Mouse (Mus musculus): ENCODE measurements around the gene Yipf6.
"Not testable (repeated sequence)": the region's sequence is repeated elsewhere in the genome, so short reads cannot be mapped to it uniquely, and the experiment has no call there.

Yipf6 gene

DNA sequence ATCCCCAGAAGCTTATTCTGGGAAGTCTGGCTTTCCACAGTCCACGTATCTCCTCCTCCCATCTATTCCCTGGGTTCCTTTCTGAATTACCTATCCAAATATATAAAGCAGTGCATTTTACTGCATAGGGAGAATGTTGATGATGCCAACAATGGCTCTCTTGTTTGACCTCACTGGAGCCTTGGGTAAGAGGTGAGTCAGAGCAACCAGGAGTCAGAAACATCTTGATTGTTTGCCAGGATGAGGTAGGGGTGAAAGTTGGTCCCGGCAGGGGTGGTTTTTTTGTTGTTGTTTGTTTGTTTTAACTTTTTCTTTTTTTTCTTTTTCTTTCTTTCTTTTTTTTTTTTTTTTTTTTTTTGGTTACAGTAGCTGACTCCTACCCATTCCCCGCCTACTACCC is at the start of gene Yipf6:
TSS of gene Yipf6 (plus strand) at position 216 of the 400 bp plus-strand sequence.
- DNase-seq (ENCODE audit: low read depth, low spot score): no peak

- DNase-seq (ENCODE audit: low read depth, low spot score): no peak
These were observed 46.1 kb upstream of the Yipf6 start for GRCm38 (mm10) chrX:98890072-98890405.

GRCm38 (mm10) chrX:98890406-98891116 is 45.6 kb upstream of the Yipf6 start, which contains the start of gene Ophn1:
TSS of gene Ophn1 (minus strand) at chrX:98891025.
- no peak for DNase-seq (ENCODE audit: low read depth, low spot score)

DNA sequence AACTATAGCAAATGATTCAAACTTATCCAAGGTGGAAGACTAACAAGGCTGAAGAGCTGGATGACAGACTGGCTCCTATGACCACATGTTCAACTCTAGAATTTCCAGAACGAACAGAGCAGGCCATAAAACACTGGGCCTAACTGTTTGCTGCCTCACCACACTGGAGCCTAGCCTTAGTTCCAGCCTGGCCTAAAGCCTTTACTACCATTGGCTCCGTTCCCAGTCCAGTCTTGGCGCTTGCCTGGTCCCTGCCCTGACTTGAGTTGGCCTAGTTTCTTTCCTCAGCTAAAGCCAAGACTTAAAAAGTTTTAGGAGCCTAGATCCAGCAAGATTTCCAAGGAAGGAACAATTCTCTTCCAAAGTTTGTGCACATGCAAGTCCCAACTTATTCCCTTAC is 37.8 kb upstream of the Yipf6 start:
- no peak for DNase-seq (ENCODE audit: low read depth, low spot score)

DNA sequence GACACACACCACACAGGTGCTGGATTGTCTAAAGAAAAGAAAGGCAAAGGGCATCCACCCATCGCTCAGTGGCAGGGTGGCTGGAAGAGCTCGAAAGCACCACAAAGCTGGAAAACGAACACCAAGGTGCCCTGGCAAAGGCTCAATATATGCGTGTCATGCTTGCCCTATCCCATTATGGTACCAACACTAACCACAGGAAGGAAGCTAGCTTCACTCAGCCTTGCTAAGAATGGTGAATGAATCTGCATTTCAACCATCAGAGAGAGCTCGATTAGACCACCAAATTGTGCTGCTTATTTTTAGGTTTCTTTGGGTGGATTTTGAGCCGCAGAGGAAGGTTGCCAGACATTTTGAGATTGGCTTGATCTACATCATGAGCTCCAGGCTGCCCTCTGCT is 31.9 kb upstream of the Yipf6 start:
- no peak for DNase-seq (ENCODE audit: low read depth, low spot score)

GRCm38 (mm10) chrX:98908910-98909309 is 27.2 kb upstream of the Yipf6 start:
- DNase-seq (ENCODE audit: low read depth, low spot score): no peak

DNA sequence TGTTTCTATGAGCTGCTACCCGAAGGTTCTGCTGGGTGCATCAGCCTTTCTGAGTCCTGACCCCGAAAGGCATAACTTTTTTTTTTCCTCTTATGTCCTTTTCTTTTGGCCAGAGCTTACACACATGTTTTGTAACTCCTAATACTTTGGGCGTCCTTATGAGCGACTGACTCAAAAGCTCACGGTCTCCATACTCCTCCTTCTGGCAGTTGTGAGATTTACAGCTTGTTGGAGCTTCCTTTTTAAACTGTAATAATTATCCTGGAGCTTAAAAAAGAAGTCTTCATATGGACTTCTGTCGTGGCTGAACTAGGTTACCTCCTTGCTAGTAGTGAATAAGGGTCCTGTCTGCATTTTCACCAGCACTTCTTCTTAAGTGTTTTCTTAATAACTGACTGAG is 16.7 kb upstream of the Yipf6 start:
- no peak for DNase-seq (ENCODE audit: low read depth, low spot score)

DNA sequence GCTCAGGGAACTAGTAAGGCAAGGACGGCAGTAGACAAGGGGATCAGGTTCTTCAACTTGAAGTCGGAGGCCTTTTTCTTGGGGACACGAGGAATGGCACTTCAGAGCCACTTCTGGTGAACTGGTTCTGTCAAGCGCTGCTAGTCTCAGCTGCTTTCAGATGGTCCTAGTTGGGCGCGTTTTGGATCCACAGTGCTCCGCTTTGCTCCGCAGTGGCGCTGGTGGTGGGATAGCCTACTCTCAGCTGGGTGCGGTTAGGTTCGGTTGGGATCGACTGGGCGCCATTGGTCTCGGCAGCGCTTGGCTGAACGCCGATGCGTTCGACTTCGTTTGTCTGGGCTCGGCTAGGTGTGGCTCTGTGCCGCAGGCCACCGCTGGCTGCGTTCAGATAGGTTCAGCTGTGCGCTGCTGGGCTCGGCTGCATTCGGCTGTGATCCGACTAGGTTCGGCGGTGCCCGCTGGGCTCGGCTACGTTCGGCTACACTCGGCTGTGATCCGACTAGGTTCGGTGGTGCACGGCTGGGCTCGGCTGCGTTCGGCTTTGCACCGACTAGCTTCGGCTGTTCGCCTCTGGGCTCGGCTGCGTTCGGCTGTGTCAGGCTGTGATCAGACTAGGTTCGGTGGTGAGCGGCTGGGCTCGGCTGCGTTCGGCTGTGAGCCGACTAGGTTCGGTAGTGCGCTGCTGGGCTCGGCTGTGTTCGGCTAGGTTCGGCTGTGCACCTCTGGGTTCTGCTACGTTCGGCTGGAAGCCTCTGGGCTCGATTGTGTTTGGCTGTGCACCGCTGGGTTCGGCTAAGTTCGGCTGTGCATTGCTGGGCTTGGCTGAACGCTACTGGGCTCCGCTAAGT is 815 bp downstream of the Yipf6 start:
- DNase-seq (ENCODE audit: low read depth, low spot score): peak; percentile 65

DNA sequence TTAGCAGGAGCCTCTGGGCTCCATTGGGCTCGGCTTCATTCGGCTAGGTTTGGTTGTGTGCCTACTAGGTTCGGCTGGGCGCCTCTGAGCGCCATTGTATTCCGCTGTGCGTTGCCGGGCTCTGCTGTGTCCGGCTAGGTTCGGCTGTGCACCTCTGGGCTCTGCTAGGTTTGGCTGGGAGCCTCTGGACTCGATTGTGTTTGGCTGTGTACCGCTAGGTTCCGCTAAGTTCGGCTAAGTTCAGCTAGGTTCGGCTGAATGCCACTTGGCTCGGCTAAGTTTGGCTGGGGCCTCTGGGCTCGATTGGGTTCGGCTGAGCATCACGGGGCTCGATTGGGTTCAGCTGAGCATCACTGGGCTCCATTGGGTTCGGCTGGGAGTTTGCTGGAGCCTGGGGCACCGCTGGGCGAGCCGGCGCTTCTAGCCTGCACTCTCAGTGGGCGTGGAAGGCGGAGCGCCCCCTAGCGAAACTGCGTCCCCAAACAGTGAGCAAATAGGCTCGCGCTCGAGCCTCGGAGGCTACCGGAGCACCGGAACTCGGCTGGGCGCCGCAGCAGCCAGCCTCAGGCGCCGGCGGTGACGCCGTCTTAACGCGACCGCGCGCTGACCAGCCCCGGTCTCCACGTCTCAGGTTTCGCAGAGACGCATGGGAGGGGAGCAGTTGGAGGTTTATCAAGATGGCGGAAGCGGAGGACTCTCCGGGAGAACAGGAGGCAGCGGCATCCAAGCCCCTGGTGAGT is 1.6 kb downstream of the Yipf6 start:
- peak; percentile 81 for DNase-seq (ENCODE audit: low read depth, low spot score)

- DNase-seq (ENCODE audit: low read depth, low spot score): peak; percentile 22
These were observed 17.8 kb downstream of the Yipf6 start for GRCm38 (mm10) chrX:98953941-98954340.

GRCm38 (mm10) chrX:98958287-98958686 is 22.2 kb downstream of the Yipf6 start:
- no peak for DNase-seq (ENCODE audit: low read depth, low spot score)

GRCm38 (mm10) chrX:98959050-98959449 is 22.9 kb downstream of the Yipf6 start:
- no peak for DNase-seq (ENCODE audit: low read depth, low spot score)

DNA sequence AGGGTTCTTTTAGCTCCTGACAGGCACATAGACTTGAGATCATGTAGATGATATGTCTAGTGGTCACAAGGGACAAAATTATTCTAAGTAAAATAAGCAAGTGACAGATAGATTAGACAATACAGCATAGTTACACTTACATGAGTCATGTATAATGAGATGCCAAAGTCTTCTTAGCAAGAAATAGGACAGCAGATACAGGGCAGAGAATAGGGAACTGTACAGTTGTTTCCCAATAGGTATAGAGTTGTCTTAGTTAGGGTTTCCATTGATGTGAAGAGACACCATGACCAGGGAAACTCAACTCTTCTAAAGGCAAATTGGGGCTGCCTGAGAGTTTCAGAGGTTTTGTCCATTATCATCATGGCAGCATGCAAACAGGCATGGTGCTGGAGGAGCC is 27.6 kb downstream of the Yipf6 start:
- no peak for DNase-seq (ENCODE audit: low read depth, low spot score)

DNA sequence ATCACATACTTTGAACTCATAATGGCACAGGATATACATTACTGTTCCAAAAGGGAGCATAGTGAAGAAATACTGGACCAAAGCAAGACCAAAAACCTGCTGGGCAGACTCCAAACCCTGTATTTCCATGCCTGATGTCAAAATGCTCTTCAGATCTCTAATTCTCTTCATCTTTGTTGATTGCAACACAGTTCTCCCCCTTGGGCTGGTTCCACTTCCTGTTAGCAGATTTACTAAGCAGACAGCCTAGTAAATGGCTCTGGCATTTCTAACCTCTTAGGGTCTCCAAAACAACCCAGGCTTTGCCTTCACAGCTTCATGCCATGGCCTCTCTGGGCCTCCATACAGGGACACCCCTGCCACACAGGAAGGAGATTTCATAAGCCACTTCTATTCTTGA is 28.4 kb downstream of the Yipf6 start:
- DNase-seq (ENCODE audit: low read depth, low spot score): no peak

GRCm38 (mm10) chrX:98986611-98987010 is 50.5 kb downstream of the Yipf6 start:
- not testable (repeated sequence) for DNase-seq (ENCODE audit: low read depth, low spot score)

DNA sequence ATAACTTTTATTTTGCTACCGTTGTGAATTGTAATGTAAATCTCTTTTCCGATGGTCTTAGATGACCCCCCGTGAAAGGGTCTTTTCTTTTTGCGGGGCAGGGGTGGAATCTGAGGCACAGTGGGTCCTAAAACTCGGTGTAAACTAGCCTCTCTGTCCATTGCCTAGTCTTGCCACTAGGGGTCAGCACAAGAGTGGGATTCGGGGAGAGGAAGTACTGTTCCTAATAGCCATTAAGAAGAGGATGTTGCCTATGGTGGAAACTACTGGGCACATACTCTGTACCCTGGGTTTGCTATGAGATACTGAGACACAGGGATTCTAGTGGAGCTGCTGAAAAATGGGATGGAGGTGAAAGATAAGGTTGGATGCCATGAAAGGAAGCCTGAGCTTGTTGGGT is 53.5 kb downstream of the Yipf6 start:
- DNase-seq (ENCODE audit: low read depth, low spot score): no peak

All from c-Kit-negative CD71-positive TER-119-positive erythroid progenitor cells, embryonic 14.5 days (primary cell).